Mouse (Mus musculus) liver, embryonic 11.5 days (tissue): ENCODE data around the gene Mrnip. TPM values are rescaled to one million over a fixed set of nuclear protein-coding genes. Genes with fewer than 3 reads are reported as not detected.
A peak's percentile ranks its signal among the peaks of the same experiment; 100 is the strongest.

Experiments used
- ATAC-seq: fragments of 200-750 bp; cut with Nextera tagmentation; replicated peaks from 2 replicates; pipeline ENCODE4 v1.8.0; 2017; ENCODE audit warnings: moderate number of reproducible peaks, mild to moderate bottlenecking, moderate TSS enrichment, moderate library complexity; ENCODE audit not compliant: low FRiP score
- DNase-seq: peaks from one replicate; pipeline ENCODE4 v3.0.0-alpha.2; 2017; ENCODE audit warnings: low spot score
- H3K27ac ChIP-seq: fragments of 300-500 bp; sonication (generic); 2 replicates; pipeline ENCODE4 v1.5.1; 2014; ENCODE audit warnings: mild to moderate bottlenecking, low read depth, low read length, control low read depth
- H3K27me3 ChIP-seq: fragments of 300-500 bp; sonication (generic); replicated peaks from 2 replicates; pipeline ENCODE4 v1.6.1; 2014; ENCODE audit warnings: low read length, mixed read lengths; ENCODE audit not compliant: control insufficient read depth, insufficient read depth
- H3K36me3 ChIP-seq: fragments of 300-500 bp; sonication (generic); 2 replicates; pipeline ENCODE4 v1.6.1; 2014; ENCODE audit warnings: mild to moderate bottlenecking, low read length, moderate library complexity, mixed read lengths; ENCODE audit not compliant: control insufficient read depth, insufficient read depth
- H3K4me1 ChIP-seq: fragments of 300-500 bp; sonication (generic); replicated peaks from 2 replicates; pipeline ENCODE4 v1.6.1; 2014; ENCODE audit warnings: low read length, mixed read lengths; ENCODE audit not compliant: control insufficient read depth, insufficient read depth
- H3K4me2 ChIP-seq: fragments of 300-500 bp; sonication (generic); 2 replicates; pipeline ENCODE4 v1.6.1; 2014; ENCODE audit warnings: mild to moderate bottlenecking, control low read depth, moderate library complexity
- H3K4me3 ChIP-seq: fragments of 300-500 bp; sonication (generic); 2 replicates; pipeline ENCODE4 v1.5.1; 2014; ENCODE audit warnings: low read depth, low read length, control low read depth
- H3K9ac ChIP-seq: fragments of 300-500 bp; sonication (generic); 2 replicates; pipeline ENCODE4 v1.6.1; 2014; ENCODE audit warnings: low read depth, low read length, control low read depth
- H3K9me3 ChIP-seq: fragments of 300-500 bp; sonication (generic); 2 replicates; pipeline ENCODE4 v1.6.1; 2016; ENCODE audit warnings: low read length, inconsistent platforms, mixed read lengths; ENCODE audit not compliant: control insufficient read depth
- WGBS: fragments of 180-500 bp; shearing (Covaris S2); extraction: QIAGEN DNeasy Blood & Tissue Kit; methylation state at CpG from one replicate; pipeline ENCODE4 v1.1.7; 2014; 5-methylcytosine and 5-hydroxymethylcytosine counted together
- polyA plus RNA-seq: library from polyadenylated mRNA; unstranded; fragments of >200 nt; fragmentation: Nextera tagmentation; extraction: Ambion mirVana; gene quantifications from 2 replicates; pipeline ENCODE4 v1.2.1, GENCODE M21; 2014

Mrnip gene
- polyA plus RNA-seq, 1 experiment from 2014 or later, result 13.9 TPM

DNA sequence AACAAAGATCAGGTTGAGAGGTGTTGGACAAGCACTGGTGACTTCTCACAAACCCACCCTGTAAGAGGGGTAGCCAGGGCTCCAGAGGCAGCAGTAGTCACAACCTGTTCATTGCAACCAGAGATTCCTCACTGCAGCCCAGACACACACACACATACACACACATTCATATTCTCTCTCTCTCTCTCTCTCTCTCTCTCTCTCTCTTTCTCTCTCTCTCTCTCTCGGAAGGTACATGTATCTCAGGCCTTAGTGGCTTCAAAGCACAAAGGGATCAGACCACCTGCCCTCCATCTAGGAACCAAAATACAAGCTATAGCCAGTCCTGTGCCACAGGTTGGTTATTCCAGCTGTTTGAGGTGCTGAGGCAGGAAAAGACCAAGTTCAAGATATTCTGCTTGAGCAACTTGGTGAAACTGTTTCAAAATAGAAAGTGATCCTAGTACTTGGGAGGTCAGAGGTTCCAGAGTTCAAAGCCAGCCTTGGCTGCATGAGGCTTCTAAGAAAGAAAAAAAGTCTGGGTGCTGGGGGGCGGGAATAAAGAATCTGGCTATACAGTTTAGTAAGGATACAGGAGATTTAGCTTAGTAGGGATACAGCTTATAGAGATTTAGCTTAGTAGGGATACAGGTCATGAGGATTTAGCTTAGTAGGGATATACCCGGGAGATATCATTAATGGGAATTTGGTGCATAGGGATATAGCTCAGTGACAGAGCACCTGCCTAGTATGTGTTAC lies 37.2 kb downstream of the Mrnip start:
- H3K4me1 ChIP-seq, result peaks cover 28% of the 10 kb centered on the region
- peak overlapping the region; percentile 96 for H3K27ac ChIP-seq
- no peaks in the 10 kb centered on the region for H3K27me3 ChIP-seq
- H3K9ac ChIP-seq, result peak overlapping the region; percentile 91
- H3K4me2 ChIP-seq, result peak overlapping the region; percentile 80
- WGBS, result 82% methylated on average over 3 of the region's 3 CpGs
- ATAC-seq, result no peak
- peak overlapping the region; percentile 86 for H3K4me3 ChIP-seq
- H3K36me3 ChIP-seq, result peaks cover 12% of the 10 kb centered on the region
- DNase-seq, result no peak
- no peaks in the 10 kb centered on the region for H3K9me3 ChIP-seq

DNA sequence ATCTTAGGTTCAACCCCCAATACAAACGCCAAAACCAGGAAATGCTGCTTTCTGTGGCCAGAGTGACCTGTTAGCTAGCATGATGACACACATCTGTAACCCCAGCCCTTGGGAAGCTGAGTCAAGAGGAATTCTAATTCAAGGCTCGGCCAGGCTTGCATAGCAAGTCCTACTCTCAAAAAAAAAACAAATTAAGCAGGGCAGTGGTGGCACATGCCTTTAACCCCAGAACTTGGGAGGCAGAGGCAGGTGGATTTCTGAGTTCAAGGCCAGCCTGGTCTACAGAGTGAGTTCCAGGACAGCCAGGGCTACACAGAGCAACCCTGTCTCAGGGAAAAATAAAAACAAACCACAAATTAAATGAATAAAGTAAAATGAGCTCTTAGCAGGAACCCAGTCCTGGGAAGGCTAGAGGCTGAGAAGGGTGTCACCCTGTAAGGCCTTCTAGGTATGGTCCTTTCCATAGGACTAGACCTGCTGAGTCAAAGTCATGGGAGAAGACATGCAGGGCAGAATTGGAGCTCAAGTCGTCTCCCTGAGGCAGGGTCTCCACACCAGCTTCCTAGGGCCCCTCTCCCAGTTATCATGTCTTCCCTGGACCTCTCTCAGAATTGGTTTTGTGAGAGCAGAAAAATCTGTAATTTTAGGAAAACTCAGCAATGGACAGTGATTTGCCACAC lies 38.0 kb downstream of the Mrnip start:
- Histone ChIP-seq H3K9ac (no peak overlapping the region), H3K27ac (no peak overlapping the region), H3K27me3 (no peaks in the 10 kb centered on the region), H3K4me3 (no peak overlapping the region), H3K9me3 (no peaks in the 10 kb centered on the region), H3K4me2 (no peak overlapping the region), H3K36me3 (peaks cover 6% of the 10 kb centered on the region), H3K4me1 (peaks cover 35% of the 10 kb centered on the region)
- ATAC-seq, result no peak
- 64% methylated on average over 3 of the region's 3 CpGs for WGBS
- no peak for DNase-seq

DNA sequence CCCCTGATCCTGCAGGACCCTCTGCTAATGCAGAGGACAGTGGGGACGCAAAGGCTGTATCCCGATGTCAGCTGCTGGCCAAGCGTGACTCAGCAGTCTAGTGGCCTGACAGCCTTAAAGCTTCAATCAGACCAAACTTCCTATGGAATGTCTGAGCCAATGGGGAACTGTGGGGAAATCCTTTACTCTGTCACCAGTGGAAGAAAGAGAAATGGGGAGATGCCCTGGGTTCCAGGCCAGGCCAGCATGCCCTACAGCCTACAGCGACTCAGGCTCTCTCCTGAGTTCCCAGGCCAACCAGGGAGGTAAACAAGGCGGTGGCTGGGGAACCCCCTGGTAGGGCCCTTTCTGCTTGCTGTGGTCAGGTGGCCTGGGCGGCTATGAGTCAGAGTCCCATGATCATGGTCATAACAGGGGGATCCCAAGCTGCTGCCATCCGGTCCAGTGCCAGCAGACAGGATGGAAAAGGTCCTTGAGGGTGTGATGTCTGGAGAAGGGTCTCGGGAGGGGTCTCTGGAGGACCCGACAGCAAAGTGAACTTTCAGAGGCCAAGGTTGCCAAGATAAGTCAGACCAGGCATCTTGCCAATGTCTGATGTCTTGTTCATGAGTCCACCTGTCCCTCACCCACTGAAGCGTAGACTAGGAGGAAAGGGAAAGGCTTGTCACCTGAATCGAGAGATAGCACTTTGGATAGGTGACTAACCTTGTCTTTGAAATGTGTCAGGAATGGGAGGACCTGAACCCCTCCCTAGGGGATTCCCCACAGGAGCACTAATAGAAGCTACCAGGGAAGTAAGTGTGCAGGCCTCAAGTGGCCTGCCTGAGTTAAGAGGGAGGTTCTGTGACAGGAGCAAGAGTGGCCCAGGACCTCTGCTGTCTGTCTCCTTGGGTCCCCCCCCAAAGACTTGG lies 38.9 kb downstream of the Mrnip start:
- WGBS, result 59% methylated on average over 11 of the region's 11 CpGs
- no peak overlapping the region for H3K4me3 ChIP-seq
- no peaks in the 10 kb centered on the region for H3K27me3 ChIP-seq
- peaks cover 38% of the 10 kb centered on the region for H3K4me1 ChIP-seq
- H3K4me2 ChIP-seq, result no peak overlapping the region
- H3K9ac ChIP-seq, result no peak overlapping the region
- no peaks in the 10 kb centered on the region for H3K9me3 ChIP-seq
- H3K27ac ChIP-seq, result no peak overlapping the region
- no peaks in the 10 kb centered on the region for H3K36me3 ChIP-seq
- DNase-seq, result peak; percentile 50
- ATAC-seq, result no peak

DNA sequence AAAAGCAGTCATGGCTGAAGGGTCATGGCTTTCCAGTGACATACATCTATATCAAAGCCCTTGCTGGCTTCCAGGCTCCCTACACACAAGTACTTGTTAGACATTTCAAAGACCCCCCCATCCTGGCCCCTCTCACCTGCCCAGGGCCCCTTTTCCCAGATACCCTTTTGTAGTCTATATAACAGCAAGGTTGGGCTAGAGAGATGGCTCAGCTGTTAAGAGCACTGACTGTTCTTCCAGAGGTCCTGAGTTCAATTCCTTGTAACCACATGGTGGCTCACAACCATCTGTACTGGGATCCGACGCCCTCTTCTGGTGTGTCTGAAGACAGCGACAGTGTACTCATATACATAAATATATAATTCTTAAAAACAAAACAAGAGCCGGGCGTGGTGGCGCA lies 40.4 kb downstream of the Mrnip start:
- no peak overlapping the region for H3K4me2 ChIP-seq
- H3K4me1 ChIP-seq, result peaks cover 49% of the 10 kb centered on the region
- no peak overlapping the region for H3K27ac ChIP-seq
- no peak overlapping the region for H3K4me3 ChIP-seq
- H3K9ac ChIP-seq, result no peak overlapping the region
- no peaks in the 10 kb centered on the region for H3K9me3 ChIP-seq
- no peak for ATAC-seq
- H3K36me3 ChIP-seq, result no peaks in the 10 kb centered on the region
- no peak for DNase-seq
- 86% methylated on average over 6 of the region's 6 CpGs for WGBS
- H3K27me3 ChIP-seq, result no peaks in the 10 kb centered on the region

DNA sequence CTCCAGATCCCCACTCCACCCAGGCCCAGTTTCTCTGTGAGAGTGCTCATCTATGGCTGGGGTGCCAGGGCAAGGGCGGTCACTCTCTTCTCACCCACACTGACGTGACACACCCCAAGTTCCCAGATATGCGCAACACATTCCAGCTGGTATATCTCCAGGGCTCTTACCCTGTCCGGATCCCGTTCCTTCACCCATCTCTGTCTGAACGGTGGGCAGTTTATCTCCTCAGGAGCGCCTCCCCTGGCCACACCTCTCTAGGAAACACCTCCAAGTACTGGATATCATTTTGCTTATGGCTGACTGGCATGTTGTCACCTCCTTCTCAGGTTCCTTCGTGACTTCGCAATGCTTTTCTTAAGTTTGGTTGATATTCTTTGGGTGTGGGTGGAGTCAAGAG lies 41.4 kb downstream of the Mrnip start:
- H3K4me1 ChIP-seq, result peaks cover 49% of the 10 kb centered on the region
- 0 out of 2 replicates have a peak overlapping the region, but pooled peaks have one; percentile 2 for H3K9ac ChIP-seq
- H3K27ac ChIP-seq, result no peak overlapping the region
- H3K9me3 ChIP-seq, result no peaks in the 10 kb centered on the region
- no peak for DNase-seq
- H3K36me3 ChIP-seq, result no peaks in the 10 kb centered on the region
- H3K4me2 ChIP-seq, result peak overlapping the region; percentile 16
- no peak for ATAC-seq
- H3K27me3 ChIP-seq, result no peaks in the 10 kb centered on the region
- no peak overlapping the region for H3K4me3 ChIP-seq
- 36% methylated on average over 9 of the region's 9 CpGs for WGBS

DNA sequence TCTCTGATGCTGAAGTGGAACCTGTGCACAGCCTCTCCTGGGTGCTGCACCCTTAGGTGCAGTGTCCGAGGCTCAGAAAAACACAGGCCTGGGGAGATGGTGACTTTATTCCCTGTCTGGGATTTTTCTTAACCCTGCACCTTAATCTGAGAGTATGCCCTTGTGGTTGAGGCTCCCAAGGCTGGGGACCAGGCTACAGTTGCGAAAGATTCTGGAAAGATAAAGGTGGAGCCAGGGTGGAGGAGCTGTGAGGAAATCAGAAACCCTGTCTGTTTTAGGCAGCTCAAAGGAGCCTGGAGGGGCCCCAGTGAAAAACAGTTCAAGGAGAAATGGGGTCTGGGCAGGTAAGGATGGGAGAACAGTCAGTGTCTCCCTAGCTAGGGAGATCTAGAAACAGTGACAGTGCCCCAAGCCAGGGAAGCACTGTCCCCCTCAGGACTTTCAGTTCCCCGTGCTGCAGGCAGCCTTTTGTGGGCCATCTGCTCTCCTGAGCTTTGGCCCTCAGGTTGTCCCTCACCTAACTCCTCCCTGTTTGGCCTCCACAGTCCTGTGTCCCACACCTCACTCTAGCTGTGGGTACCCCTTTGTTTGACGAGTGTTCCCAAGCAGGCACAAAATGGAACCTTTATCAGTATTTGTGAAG lies 42.6 kb downstream of the Mrnip start:
- Histone ChIP-seq H3K27me3 (no peaks in the 10 kb centered on the region), H3K4me2 (no peak overlapping the region), H3K4me1 (peaks cover 43% of the 10 kb centered on the region), H3K9ac (no peak overlapping the region), H3K27ac (no peak overlapping the region), H3K9me3 (no peaks in the 10 kb centered on the region), H3K36me3 (no peaks in the 10 kb centered on the region), H3K4me3 (no peak overlapping the region)
- DNase-seq (no peak), ATAC-seq (no peak)
- WGBS, result 61% methylated on average over 4 of the region's 4 CpGs

DNA sequence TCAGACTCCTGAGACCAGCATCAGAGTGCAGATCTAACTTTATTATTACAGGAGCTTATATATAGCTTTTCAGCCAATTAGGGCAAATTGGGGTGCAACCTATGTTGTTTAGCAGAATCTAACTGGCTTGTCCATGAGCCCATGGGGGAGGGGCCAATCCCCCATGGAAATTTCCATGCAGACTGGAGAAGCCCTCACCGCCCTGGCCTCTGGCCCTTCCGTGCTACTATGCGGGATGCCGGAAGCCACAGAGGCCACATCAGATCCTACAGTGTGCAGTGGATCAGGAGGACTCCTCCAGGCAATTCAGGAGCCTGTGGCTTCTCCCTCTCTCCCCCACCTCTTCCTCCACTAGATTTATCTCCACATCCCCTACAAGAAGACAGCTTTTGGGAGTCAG lies 43.6 kb downstream of the Mrnip start:
- no peak for DNase-seq
- H3K4me2 ChIP-seq, result no peak overlapping the region

DNA sequence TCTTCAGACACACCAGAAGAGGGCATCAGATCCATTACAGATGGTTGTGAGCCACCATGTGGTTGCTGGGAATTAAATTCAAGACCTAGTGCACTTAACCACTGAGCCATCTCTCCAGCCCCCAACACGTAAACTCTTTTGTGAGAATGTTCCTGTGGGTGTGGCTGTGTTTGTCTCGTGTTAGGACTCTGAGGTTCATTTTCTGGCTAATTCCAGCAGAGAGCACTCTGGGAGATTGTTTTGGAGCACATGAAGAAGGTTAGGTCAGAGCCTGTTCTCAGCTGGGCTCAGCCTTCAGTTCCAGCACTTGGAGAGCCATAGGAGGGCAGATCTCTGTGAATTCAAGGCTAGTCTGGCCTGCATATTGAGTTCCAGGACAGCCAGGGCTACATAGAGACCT lies 45.6 kb downstream of the Mrnip start:
- H3K9ac ChIP-seq, result no peak overlapping the region
- peaks cover 46% of the 10 kb centered on the region for H3K4me1 ChIP-seq
- H3K9me3 ChIP-seq, result no peaks in the 10 kb centered on the region
- H3K4me2 ChIP-seq, result no peak overlapping the region
- DNase-seq (no peak), ATAC-seq (no peak)
- H3K27ac ChIP-seq, result no peak overlapping the region
- 58% methylated on average over 2 of the region's 2 CpGs for WGBS
- H3K4me3 ChIP-seq, result no peak overlapping the region
- H3K36me3 ChIP-seq, result no peaks in the 10 kb centered on the region
- no peaks in the 10 kb centered on the region for H3K27me3 ChIP-seq

More for the DNA sequence above, 43.6 kb downstream of the Mrnip start:
- no peak overlapping the region for H3K9ac ChIP-seq
- H3K36me3 ChIP-seq, result no peaks in the 10 kb centered on the region
- no peak overlapping the region for H3K27ac ChIP-seq
- ATAC-seq, result no peak
- H3K27me3 ChIP-seq, result no peaks in the 10 kb centered on the region
- WGBS, result 59% methylated on average over 4 of the region's 4 CpGs
- peaks cover 40% of the 10 kb centered on the region for H3K4me1 ChIP-seq
- no peak overlapping the region for H3K4me3 ChIP-seq
- H3K9me3 ChIP-seq, result no peaks in the 10 kb centered on the region
